Mouse (Mus musculus) megakaryocyte-erythroid progenitor cell, adult 5-6 weeks (primary cell): Measurements from ENCODE around the gene Gm13285. TPM values are rescaled to one million over a fixed set of nuclear protein-coding genes. Genes with fewer than 3 reads are reported as not detected.
"Not testable (repeated sequence)": the region's sequence is repeated elsewhere in the genome, so short reads cannot be mapped to it uniquely, and the experiment has no call there.

ENCODE experiments used
- ATAC-seq: replicated peaks from 2 replicates; pipeline ENCODE4 v1.8.0; 2016; ENCODE audit warnings: mild to moderate bottlenecking, inconsistent platforms; ENCODE audit not compliant: severe bottlenecking, poor library complexity, low FRiP score, low TSS enrichment
- total RNA-seq, 2 experiments: library from RNA; stranded (forward) in 1 of 2; stranded (reverse) in 1 of 2; fragments of 200-1000, 215-1000 nt in 1 of 2; fragments of >200 nt in 1 of 2; fragmentation: Nextera tagmentation in 1 of 2; gene quantifications; 2 replicates each; pipeline ENCODE4 v1.2.3; 2014 to 2017

The Gm13285 gene
- total RNA-seq, 2 experiments from 2014 or later = not detected

DNA sequence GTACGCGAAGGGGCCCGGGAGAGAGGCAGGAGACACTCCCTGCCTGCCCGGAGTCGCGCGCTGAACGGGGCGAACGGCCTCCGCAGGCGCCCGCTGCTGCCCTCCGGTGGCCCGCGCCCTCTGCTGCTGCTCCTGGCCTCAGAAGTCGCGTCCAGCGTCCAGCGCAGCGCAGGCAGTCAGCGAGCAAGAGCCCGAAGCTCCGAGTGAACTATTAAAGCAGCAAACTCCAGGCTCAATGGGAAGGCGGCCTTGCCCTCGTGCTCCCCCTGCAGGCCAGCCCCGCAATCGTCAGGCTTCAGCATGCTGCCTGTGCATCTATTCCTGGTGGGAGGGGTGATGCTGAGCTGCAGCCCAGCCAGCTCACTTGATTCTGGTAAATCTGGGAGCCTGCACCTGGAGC lies 8.2 kb upstream of the Gm13285 start, which contains the start of gene Gm13278:
Gene Gm13278 (plus strand): TSS at position 301 of the 400 bp plus-strand sequence.
- not testable (repeated sequence) for ATAC-seq

DNA sequence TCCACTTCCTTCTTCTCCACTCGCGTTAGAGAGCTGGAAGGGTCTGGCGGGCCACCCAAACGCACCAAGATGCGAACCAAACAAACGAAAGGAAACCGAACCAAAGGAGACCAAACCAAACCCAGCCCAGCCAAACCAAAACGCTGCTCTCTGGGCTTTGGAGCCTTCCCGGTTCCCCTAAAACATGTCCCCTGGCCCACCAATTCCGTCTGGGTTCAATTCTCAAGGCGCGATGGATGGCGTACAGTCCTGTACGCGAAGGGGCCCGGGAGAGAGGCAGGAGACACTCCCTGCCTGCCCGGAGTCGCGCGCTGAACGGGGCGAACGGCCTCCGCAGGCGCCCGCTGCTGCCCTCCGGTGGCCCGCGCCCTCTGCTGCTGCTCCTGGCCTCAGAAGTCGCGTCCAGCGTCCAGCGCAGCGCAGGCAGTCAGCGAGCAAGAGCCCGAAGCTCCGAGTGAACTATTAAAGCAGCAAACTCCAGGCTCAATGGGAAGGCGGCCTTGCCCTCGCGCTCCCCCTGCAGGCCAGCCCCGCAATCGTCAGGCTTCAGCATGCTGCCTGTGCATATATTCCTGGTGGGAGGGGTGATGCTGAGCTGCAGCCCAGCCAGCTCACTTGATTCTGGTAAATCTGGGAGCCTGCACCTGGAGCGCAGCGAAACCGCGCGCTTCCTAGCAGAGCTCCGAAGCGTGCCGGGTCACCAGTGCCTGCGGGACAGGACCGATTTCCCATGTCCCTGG lies 5.4 kb upstream of the Gm13285 start, which contains the start of gene Gm13275:
Gene Gm13275 (plus strand): TSS at position 552 of the 740 bp plus-strand sequence.
- not testable (repeated sequence) for ATAC-seq

DNA sequence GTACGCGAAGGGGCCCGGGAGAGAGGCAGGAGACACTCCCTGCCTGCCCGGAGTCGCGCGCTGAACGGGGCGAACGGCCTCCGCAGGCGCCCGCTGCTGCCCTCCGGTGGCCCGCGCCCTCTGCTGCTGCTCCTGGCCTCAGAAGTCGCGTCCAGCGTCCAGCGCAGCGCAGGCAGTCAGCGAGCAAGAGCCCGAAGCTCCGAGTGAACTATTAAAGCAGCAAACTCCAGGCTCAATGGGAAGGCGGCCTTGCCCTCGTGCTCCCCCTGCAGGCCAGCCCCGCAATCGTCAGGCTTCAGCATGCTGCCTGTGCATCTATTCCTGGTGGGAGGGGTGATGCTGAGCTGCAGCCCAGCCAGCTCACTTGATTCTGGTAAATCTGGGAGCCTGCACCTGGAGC lies 2.4 kb upstream of the Gm13285 start, which contains the start of gene Gm13279:
Gene Gm13279 (plus strand): TSS at position 301 of the 400 bp plus-strand sequence.
- not testable (repeated sequence) for ATAC-seq

DNA sequence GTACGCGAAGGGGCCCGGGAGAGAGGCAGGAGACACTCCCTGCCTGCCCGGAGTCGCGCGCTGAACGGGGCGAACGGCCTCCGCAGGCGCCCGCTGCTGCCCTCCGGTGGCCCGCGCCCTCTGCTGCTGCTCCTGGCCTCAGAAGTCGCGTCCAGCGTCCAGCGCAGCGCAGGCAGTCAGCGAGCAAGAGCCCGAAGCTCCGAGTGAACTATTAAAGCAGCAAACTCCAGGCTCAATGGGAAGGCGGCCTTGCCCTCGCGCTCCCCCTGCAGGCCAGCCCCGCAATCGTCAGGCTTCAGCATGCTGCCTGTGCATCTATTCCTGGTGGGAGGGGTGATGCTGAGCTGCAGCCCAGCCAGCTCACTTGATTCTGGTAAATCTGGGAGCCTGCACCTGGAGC lies 3.5 kb downstream of the Gm13285 start, which contains the start of gene Gm13287:
Gene Gm13287 (plus strand): TSS at position 301 of the 400 bp plus-strand sequence.
- ATAC-seq = not testable (repeated sequence)

DNA sequence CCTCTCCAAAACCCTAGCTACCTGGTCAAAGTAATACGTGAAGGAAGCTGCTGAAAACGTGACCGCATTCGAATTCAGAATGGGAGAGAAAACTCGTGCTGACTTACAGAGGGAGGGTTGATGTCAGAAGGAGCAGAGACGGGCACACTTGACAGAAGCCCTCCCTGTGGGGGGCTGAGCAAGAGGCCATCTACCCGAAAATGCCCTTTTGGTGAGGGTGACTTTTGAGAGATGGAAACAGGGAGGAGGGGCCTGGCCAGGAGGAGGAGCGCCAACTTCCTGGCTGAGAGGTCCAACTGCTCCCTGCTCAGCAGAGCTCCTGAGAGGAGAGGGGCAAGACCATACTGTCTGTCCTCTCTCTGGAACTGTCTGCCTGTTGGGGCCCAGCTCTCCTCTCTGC lies 5.8 kb downstream of the Gm13285 start, which contains the start of gene Gm13288:
Gene Gm13288 (plus strand): TSS at position 301 of the 400 bp plus-strand sequence.
- ATAC-seq = not testable (repeated sequence)

DNA sequence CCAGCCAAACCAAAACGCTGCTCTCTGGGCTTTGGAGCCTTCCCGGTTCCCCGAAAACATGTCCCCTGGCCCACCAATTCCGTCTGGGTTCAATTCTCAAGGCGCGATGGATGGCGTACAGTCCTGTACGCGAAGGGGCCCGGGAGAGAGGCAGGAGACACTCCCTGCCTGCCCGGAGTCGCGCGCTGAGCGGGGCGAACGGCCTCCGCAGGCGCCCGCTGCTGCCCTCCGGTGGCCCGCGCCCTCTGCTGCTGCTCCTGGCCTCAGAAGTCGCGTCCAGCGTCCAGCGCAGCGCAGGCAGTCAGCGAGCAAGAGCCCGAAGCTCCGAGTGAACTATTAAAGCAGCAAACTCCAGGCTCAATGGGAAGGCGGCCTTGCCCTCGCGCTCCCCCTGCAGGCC lies 6.3 kb downstream of the Gm13285 start:
- ATAC-seq = not testable (repeated sequence)

DNA sequence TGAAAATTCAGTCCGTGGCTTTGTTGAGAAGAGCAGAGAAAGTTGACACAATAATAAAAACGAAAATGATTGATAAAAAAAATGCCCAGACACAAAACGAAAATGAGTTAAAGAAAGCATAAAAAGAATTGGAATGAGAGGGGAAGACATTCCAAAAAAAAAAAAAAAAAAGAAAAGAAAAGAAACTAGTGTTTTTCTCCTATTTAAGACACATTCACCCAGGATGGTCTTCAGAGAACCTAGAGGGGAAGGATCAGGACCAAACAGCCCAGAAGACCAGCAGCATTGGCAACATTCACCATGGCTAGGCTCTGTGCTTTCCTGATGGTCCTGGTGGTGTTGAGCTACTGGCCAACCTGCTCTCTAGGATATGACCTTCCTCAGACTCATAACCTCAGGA lies 16.5 kb downstream of the Gm13285 start, which contains the start of gene Ifna7:
Gene Ifna7 (plus strand): TSS at position 301 of the 400 bp plus-strand sequence.
- ATAC-seq = no peak

DNA sequence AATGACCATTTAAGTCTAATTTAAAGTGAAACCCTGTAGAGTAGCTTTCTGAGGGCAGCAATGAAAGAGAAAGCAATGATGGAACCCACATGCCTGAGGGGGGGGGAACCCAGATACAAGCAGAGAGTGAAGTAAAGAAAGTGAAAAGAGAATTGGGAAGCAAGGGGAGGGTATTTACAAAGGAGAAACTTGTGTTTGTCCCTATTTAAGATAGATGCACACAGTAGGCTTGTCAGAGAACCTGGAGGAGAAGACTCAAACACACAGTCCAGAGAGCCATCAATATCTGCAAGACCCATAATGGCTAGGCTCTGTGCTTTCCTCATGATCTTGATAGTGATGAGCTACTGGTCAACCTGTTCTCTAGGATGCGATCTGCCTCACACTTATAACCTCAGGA lies 20.2 kb downstream of the Gm13285 start, which contains the start of gene Ifna11:
Gene Ifna11 (plus strand): TSS at position 301 of the 400 bp plus-strand sequence.
- ATAC-seq = no peak

DNA sequence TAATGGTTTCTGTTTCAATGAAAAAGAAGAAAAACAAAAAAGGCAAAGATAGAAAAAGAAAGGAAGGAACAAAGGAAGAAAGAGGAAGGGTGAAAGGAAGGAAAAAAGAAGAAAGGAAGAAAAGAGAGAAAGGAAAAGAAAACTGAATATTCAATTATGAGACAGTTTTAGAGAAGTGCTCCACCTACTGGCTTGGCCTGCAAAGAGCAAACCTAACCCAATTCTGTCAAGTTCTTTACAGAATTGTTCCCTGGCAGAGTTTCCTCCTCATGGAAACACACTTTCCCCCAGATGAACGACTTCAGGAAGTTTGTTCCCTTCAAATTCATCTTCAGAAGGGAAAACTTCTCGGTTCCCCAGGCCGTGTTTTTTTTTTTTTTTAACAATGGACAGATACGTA lies 23.5 kb downstream of the Gm13285 start:
- peak; percentile 79; the same call in 1 of the 2 replicates for ATAC-seq

DNA sequence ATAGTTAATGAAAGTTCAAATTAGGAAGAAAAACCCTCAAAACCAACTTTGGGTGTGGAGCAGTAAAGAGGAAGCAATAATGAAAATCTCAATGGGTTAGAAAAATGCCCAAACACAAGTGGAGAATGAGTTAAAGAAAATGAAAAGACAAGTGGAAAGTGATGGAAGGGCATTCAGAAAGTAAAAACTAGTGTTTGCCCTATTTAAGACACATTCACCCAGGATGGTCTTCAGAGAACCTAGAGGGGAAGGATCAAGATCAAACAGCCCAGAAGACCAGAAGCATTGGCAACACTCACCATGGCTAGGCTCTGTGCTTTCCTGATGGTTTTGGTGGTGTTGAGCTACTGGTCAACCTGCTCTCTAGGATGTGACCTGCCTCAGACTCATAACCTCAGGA lies 27.7 kb downstream of the Gm13285 start, which contains the start of gene Ifna6:
Gene Ifna6 (plus strand): TSS at position 301 of the 400 bp plus-strand sequence.
- not testable (repeated sequence) for ATAC-seq

DNA sequence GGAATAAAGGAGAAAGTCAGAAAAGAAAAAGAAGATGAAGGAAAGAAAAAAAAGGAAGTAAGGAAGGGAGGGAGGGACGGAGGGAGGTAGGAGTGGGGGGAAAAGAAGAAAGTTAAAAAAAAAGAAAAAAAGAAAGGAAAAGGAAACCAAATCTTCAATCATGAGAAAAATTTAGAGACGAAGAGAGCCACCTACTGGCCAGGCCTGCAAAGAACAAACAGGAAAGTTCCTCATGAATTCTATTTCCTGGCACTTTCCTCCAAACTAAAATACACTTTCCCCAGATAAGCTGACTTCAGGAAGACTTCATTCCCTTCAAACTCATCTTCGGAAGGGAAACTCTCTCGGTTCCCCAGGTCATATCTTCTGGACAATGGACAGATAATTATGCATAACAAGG lies 31.1 kb downstream of the Gm13285 start:
- no peak for ATAC-seq

DNA sequence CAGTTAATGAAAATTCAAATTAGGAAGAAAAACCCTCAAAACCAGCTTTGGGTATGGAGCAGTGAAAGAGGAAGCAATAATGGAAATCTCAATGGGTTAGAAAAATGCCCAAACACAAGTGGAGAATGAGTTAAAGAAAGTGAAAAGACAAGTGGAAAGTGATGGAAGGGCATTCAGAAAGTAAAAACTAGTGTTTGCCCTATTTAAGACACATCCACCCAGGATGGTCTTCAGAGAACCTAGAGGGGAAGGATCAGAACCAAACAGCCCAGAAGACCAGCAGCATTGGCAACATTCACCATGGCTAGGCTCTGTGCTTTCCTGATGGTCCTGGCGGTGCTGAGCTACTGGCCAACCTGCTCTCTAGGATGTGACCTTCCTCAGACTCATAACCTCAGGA lies 35.8 kb downstream of the Gm13285 start, which contains the start of gene Ifna5:
Gene Ifna5 (plus strand): TSS at position 301 of the 400 bp plus-strand sequence.
- not testable (repeated sequence) for ATAC-seq

DNA sequence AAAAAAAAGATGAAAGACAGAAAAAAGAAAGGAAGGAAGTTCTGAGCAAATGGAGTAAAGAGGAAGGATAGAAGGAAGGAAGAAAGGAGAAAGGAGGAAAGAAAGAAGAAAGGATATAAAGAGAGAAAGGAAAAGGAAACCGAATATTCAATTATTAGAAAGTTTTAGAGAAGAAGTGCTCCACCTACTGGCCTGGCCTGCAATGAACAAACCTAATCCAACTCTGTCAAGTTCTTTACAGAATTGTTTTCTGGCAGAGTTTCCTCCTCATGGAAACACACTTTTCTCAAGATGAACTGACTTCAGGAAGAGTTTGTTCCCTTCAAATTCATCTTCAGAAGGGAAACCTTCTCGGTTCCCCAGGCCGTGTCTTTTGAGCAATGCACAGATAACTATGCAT lies 39.4 kb downstream of the Gm13285 start:
- ATAC-seq = no peak

DNA sequence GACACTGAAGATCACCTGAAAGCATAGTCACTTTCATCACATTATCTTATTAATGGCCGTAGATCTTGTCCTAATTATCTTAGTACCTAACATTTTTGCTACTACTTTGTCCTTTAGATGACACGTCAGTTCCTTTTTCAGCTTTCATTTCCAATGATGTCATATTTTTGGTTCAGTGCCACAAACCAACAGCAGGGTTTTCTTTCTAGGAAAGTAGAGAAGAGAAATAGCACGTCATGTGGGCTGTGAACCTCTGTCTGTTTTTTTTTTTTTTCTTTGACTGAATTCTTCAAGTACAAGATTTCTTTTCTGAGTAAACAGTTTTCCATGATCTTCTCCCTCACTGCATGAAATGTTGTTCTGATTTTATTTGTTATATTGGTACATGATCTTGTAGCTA lies 40.6 kb downstream of the Gm13285 start:
- no peak for ATAC-seq

DNA sequence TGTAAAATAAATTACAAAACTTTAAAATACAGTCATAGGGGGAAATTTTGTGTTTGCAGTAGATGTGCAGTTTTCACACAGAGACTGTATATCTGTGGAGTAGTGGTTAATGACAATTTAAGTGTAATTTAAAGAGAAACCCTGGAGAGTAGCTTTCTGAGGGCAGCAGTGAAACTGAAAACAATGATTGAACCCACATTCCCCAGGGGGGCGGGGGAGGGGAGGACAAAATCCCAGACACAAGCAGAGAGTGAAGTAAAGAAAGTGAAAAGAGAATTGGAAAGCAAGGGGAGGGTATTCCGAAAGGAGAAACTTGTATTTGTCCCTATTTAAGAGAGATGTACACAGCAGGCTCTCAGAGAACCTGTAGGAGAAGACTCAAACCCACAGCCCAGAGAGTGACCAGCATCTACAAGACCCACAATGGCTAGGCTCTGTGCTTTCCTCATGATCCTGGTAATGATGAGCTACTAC lies 42.0 kb downstream of the Gm13285 start, which contains the start of gene Ifna4:
Gene Ifna4 (plus strand): TSS at position 424 of the 474 bp plus-strand sequence.
- ATAC-seq = no peak

DNA sequence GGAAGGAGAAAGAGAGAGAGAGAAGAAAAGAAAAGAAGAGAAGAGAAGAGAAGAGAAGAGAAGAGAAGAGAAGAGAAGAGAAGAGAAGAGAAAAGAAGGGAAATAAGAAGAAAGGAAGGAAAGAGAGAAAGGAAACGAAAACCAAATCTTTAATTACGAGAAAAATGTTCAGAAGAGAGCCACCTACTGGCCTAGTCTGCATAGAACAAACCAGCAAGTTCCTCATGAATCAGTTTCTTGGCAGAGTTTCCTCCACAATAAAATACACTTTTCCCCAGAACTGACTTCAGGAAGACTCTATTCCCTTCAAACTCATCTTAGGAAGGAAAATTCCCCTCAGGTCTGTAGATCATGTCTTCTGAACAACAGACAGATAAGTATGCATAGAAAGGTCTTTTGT lies 45.9 kb downstream of the Gm13285 start:
- no peak for ATAC-seq

DNA sequence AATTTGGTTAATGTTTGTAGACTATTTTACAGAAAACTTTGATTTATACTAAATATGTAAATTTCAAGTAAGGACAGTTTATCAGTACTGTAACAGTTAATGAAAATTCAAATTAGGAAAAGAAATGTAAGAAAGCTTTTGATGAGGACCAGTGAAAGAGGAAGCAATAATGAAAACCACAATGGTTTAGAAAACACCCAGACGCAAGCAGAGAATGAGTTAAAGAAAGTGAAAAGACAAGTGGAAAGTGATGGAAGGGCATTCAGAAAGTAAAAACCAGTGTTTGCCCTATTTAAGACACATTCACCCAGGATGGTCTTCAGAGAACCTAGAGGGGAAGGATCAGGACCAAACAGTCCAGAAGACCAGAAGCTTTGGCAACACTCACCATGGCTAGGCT lies 50.2 kb downstream of the Gm13285 start, which contains the start of gene Ifna1:
Gene Ifna1 (plus strand): TSS at position 390 of the 400 bp plus-strand sequence.
- no peak for ATAC-seq
